In genomic region chr17:63459712-63460495, GRCm38 (mm10) we compare ENCODE assay signal across 19 mouse cellular contexts. TPM values are rescaled to one million over a fixed set of nuclear protein-coding genes. Genes with fewer than 3 reads are reported as not detected.
DNase-seq lines count a peak whose midpoint lies in the region; ATAC-seq and TF ChIP-seq lines count a peak whose summit lies in the region.
"Had no signal": no experiment of that assay in that cellular context is flagged by ENCODE, and none has a peak within 500 bp of the region (broad histone marks: within the 10 kb centered on the region; RNA-seq: fewer than 3 reads in every experiment).

No protein-coding gene starts in this region.

- no peak overlapping the region for H3K27ac ChIP-seq in hindbrain, embryonic 11.5 days (ENCODE audit: low read depth, low read length)
- no peak overlapping the region for H3K27ac ChIP-seq in hindbrain, postnatal 0 days
- H3K27ac ChIP-seq in midbrain, embryonic 12.5 days (replicated peaks) = peak overlapping the region; percentile 66
- H3K27ac ChIP-seq: kidney, postnatal 0 days; limb, embryonic 15.5 days; liver, embryonic 14.5 days; stomach, postnatal 0 days had no signal

- no peak overlapping the region for H3K4me2 ChIP-seq in hindbrain, embryonic 11.5 days (replicated peaks; ENCODE audit: low read depth, low read length)
- H3K4me2 ChIP-seq in hindbrain, postnatal 0 days (ENCODE audit: low read depth, low read length) = no peak overlapping the region
- H3K4me2 ChIP-seq in midbrain, embryonic 12.5 days (replicated peaks) = no peak overlapping the region
- H3K4me2 ChIP-seq: limb, embryonic 15.5 days; lung, embryonic 14.5 days had no signal

- no peaks in the 10 kb centered on the region for H3K9me3 ChIP-seq in hindbrain, embryonic 11.5 days (ENCODE audit: control insufficient read depth, low read length)
- H3K9me3 ChIP-seq in hindbrain, postnatal 0 days (ENCODE audit: low read length) = no peaks in the 10 kb centered on the region
- no peaks in the 10 kb centered on the region; the same call in 1 of the 2 replicates for H3K9me3 ChIP-seq in midbrain, embryonic 12.5 days
- H3K9me3 ChIP-seq: limb, embryonic 15.5 days had no signal

- 0 out of 2 replicates have a peak, but pooled peaks have one; percentile 22 for ATAC-seq in hindbrain, embryonic 11.5 days (ENCODE audit: low FRiP score)
- ATAC-seq in hindbrain, postnatal 0 days = no peak
- peak; percentile 95 for ATAC-seq in midbrain, embryonic 12.5 days (ENCODE audit: low FRiP score, low read depth)

- no peak overlapping the region for H3K9ac ChIP-seq in hindbrain, embryonic 11.5 days (ENCODE audit: low read depth, low read length)
- no peak overlapping the region for H3K9ac ChIP-seq in hindbrain, postnatal 0 days (replicated peaks; ENCODE audit: low read length)
- no peak overlapping the region for H3K9ac ChIP-seq in midbrain, embryonic 12.5 days (replicated peaks)
- H3K9ac ChIP-seq: limb, embryonic 15.5 days; liver, embryonic 14.5 days; lung, embryonic 14.5 days had no signal

- H3K4me3 ChIP-seq in hindbrain, embryonic 11.5 days (ENCODE audit: low read depth, low read length) = no peak overlapping the region
- H3K4me3 ChIP-seq in hindbrain, postnatal 0 days (ENCODE audit: low read length) = no peak overlapping the region
- no peak overlapping the region for H3K4me3 ChIP-seq in midbrain, embryonic 12.5 days
- H3K4me3 ChIP-seq: limb, embryonic 15.5 days had no signal

- no peak for TF ChIP-seq CTCF in hindbrain, postnatal 0 days (IDR thresholded peaks at IDR 0.05; ENCODE audit: low read depth)

- peak; percentile 8 for DNase-seq in embryo, embryonic 11 days
- DNase-seq in embryo, embryonic 10 days (ENCODE audit: low spot score) = no peak
- no peak for DNase-seq in hindbrain, embryonic 11.5 days (ENCODE audit: low spot score)
- DNase-seq in hindbrain, postnatal 0 days (ENCODE audit: low spot score) = no peak
- no peak for DNase-seq in right cerebral cortex, postnatal 14 days
- DNase-seq in adrenal gland, postnatal 4 days (ENCODE audit: low spot score in 2 of 2) = no peak
- DNase-seq: adrenal gland, postnatal 10 days; cerebellum, adult 8-10 months; cerebellum, postnatal 36 days; kidney, adult 2 months; left cerebral cortex, postnatal 4 days; lung, embryonic 14.5 days; thymus, adult 2 months; thymus, postnatal 4 days had no signal

- no peaks in the 10 kb centered on the region for H3K36me3 ChIP-seq in hindbrain, embryonic 11.5 days (ENCODE audit: control insufficient read depth, insufficient read depth, low read length)
- no peaks in the 10 kb centered on the region for H3K36me3 ChIP-seq in hindbrain, postnatal 0 days (ENCODE audit: insufficient read depth, low read length)
- H3K36me3 ChIP-seq in midbrain, embryonic 12.5 days = peaks cover 6% of the 10 kb centered on the region

- 43% methylated on average over 9 of the region's 9 CpGs for WGBS in hindbrain, embryonic 11.5 days
- WGBS in hindbrain, postnatal 0 days = 51% methylated on average over 9 of the region's 9 CpGs
- 36% methylated on average over 9 of the region's 9 CpGs for WGBS in midbrain, embryonic 12.5 days

- no peaks in the 10 kb centered on the region; the same call in 1 of the 2 replicates for H3K4me1 ChIP-seq in hindbrain, embryonic 11.5 days (replicated peaks; ENCODE audit: control insufficient read depth, insufficient read depth, low read length)
- H3K4me1 ChIP-seq in hindbrain, postnatal 0 days (ENCODE audit: insufficient read depth, low read length) = no peaks in the 10 kb centered on the region
- peaks cover 10% of the 10 kb centered on the region for H3K4me1 ChIP-seq in midbrain, embryonic 12.5 days
- H3K4me1 ChIP-seq: limb, embryonic 15.5 days had no signal

- H3K27me3 ChIP-seq in hindbrain, embryonic 11.5 days (ENCODE audit: control insufficient read depth, insufficient read depth, low read length) = no peaks in the 10 kb centered on the region
- no peaks in the 10 kb centered on the region for H3K27me3 ChIP-seq in hindbrain, postnatal 0 days (ENCODE audit: insufficient read depth, low read length)
- H3K27me3 ChIP-seq in midbrain, embryonic 12.5 days = peaks cover 7% of the 10 kb centered on the region; the same call in 1 of the 2 replicates
- H3K27me3 ChIP-seq: limb, embryonic 15.5 days had no signal

RNA-seq across cellular contexts. Expression of gene Fbxl17, which starts 39.9 kb away (rescaled TPM):
- polyA plus RNA-seq in hindbrain, embryonic 11.5 days (2014; fragmentation: Nextera tagmentation; extraction: Ambion mirVana) = 9.1 and 9.7 TPM in 2 replicates
- 22.3 and 27.6 TPM in 2 replicates for total RNA-seq in hindbrain, postnatal 0 days (2014; rRNA removed)
- polyA plus RNA-seq in hindbrain, postnatal 0 days (2015; fragmentation: Nextera tagmentation; extraction: Ambion mirVana) = 10.0 and 13.1 TPM in 2 replicates
- polyA plus RNA-seq in midbrain, embryonic 12.5 days (2016; fragmentation: Nextera tagmentation; extraction: Ambion mirVana) = 27.0 and 37.1 TPM in 2 replicates
- 10 to 100 TPM; 40.3 to 44.5 TPM for total RNA-seq in adrenal gland, postnatal 4 days (2021)
